Mouse (Mus musculus) CH12.LX (cell line): ENCODE measurements at regions not wholly inside any gene's neighbourhood (a gene's known extent, or its start where the extent isn't known, plus 50 kb on each side); places are given as distances from the start of the nearest gene placed in this dataset.

Source experiments
- DNase-seq: peaks from one replicate; pipeline ENCODE4 v3.0.0-alpha.2; 2013; ENCODE audit errors: extremely low read depth
- H3K27ac ChIP-seq: 2 replicates; pipeline ENCODE4 v1.5.1; 2012; ENCODE audit warnings: low read depth, mild to moderate bottlenecking, control low read depth, moderate library complexity; ENCODE audit not compliant: insufficient read depth
- H3K27me3 ChIP-seq: replicated peaks from 2 replicates; pipeline ENCODE3; 2012; ENCODE audit warnings: inconsistent platforms
- H3K36me3 ChIP-seq, 2 experiments: replicated peaks in 1 of 2; 2 replicates each; pipeline versions ENCODE3 to v1.6.1; 2012; ENCODE audit warnings: inconsistent platforms in 1 of 2, low read length in 1 of 2, mild to moderate bottlenecking in 1 of 2, mixed read lengths in 1 of 2, moderate library complexity in 1 of 2; ENCODE audit not compliant: control insufficient read depth in 1 of 2, insufficient read depth in 1 of 2
- H3K4me1 ChIP-seq, 2 experiments: 2 replicates each; pipeline ENCODE4 v1.6.1; 2012; ENCODE audit warnings: inconsistent platforms in 1 of 2, moderate library complexity in 1 of 2; ENCODE audit not compliant: insufficient read depth in 2 of 2, control insufficient read depth in 1 of 2
- H3K4me2 ChIP-seq: 2 replicates; pipeline ENCODE4 v1.6.1; 2012; ENCODE audit warnings: low read depth, mild to moderate bottlenecking, control low read depth; ENCODE audit not compliant: poor library complexity, insufficient read depth, severe bottlenecking
- H3K4me3 ChIP-seq, 3 experiments: fragments of 150-350 bp in 1 of 3; sonication (generic) in 1 of 3; replicated peaks in 1 of 3; 2 replicates each; pipeline versions ENCODE3 to v1.5.1; 2011 to 2012; ENCODE audit warnings: low read depth in 2 of 3, low read length in 2 of 3, mild to moderate bottlenecking in 2 of 3, moderate library complexity in 2 of 3, control low read depth in 1 of 3, improper control_type of control experiment in 1 of 3, inconsistent platforms in 1 of 3, mixed read lengths in 1 of 3; ENCODE audit not compliant: poor library complexity in 1 of 3
- H3K79me2 ChIP-seq: replicated peaks from 2 replicates; pipeline ENCODE4 v1.6.1; 2012; ENCODE audit warnings: mild to moderate bottlenecking, moderate library complexity; ENCODE audit not compliant: control insufficient read depth, poor library complexity, insufficient read depth, severe bottlenecking; ENCODE audit errors: extremely low read depth
- H3K9ac ChIP-seq: 2 replicates; pipeline ENCODE4 v1.6.1; 2012; ENCODE audit warnings: low read depth, mild to moderate bottlenecking, control low read depth, moderate library complexity; ENCODE audit not compliant: insufficient read depth
- H3K9me3 ChIP-seq: replicated peaks from 2 replicates; pipeline ENCODE3; 2012; ENCODE audit warnings: low read length, inconsistent platforms, mixed read lengths
- BHLHE40 ChIP-seq: IDR thresholded peaks from 2 replicates; pipeline ENCODE4 v1.6.1; 2011; ENCODE audit warnings: mild to moderate bottlenecking, low read depth, low read length, improper control_type of control experiment
- CHD1 ChIP-seq: IDR thresholded peaks from 2 replicates; pipeline ENCODE4 v1.6.1; 2012; ENCODE audit warnings: low read depth, low read length, improper control_type of control experiment, inconsistent platforms
- CHD2 ChIP-seq: IDR thresholded peaks from 2 replicates; pipeline ENCODE4 v1.6.1; 2011; ENCODE audit warnings: low read length, improper control_type of control experiment
- CTCF ChIP-seq, 2 experiments: IDR thresholded peaks in 1 of 2; conservative IDR thresholded peaks in 1 of 2; 2 replicates each; pipeline ENCODE4 v1.5.1; 2011 to 2012; ENCODE audit warnings: low read depth in 2 of 2, low read length in 2 of 2, improper control_type of control experiment in 1 of 2, inconsistent platforms in 1 of 2, mild to moderate bottlenecking in 1 of 2, moderate library complexity in 1 of 2
- E2F4 ChIP-seq: IDR thresholded peaks from 2 replicates; pipeline ENCODE4 v1.6.1; 2011; ENCODE audit warnings: low read depth, low read length, improper control_type of control experiment; ENCODE audit not compliant: insufficient replicate concordance
- ELF1 ChIP-seq: IDR thresholded peaks from 2 replicates; pipeline ENCODE4 v1.6.1; 2014; ENCODE audit warnings: low read depth, mild to moderate bottlenecking, inconsistent platforms, low read length, improper control_type of control experiment
- EP300 ChIP-seq: IDR thresholded peaks from 2 replicates; pipeline ENCODE4 v1.6.1; 2011; ENCODE audit warnings: low read length, improper control_type of control experiment
- ETS1 ChIP-seq: conservative IDR thresholded peaks from 2 replicates; pipeline ENCODE4 v1.6.1; 2012; ENCODE audit warnings: low read depth, mild to moderate bottlenecking, inconsistent platforms, low read length, improper control_type of control experiment, moderate library complexity
- GABPA ChIP-seq: IDR thresholded peaks from 2 replicates; pipeline ENCODE4 v1.6.1; 2012; ENCODE audit warnings: low read depth, low read length, improper control_type of control experiment, inconsistent platforms; ENCODE audit not compliant: insufficient replicate concordance
- HCFC1 ChIP-seq: IDR thresholded peaks from 2 replicates; pipeline ENCODE4 v1.6.1; 2012; ENCODE audit warnings: low read depth, mild to moderate bottlenecking, inconsistent platforms, low read length, improper control_type of control experiment
- IRF4 ChIP-seq: IDR thresholded peaks from 2 replicates; pipeline ENCODE4 v1.6.1; 2014; ENCODE audit warnings: low read depth, mild to moderate bottlenecking, inconsistent platforms, low read length, improper control_type of control experiment
- JUN ChIP-seq: IDR thresholded peaks from 2 replicates; pipeline ENCODE4 v1.6.1; 2011; ENCODE audit warnings: low read depth, mild to moderate bottlenecking, low read length, improper control_type of control experiment, moderate library complexity; ENCODE audit not compliant: insufficient read depth
- JUND ChIP-seq: conservative IDR thresholded peaks from 2 replicates; pipeline ENCODE4 v1.6.1; 2011; ENCODE audit warnings: low read depth, low read length, improper control_type of control experiment
- KAT2A ChIP-seq: IDR thresholded peaks from 2 replicates; pipeline ENCODE4 v1.6.1; 2012; ENCODE audit warnings: low read length, improper control_type of control experiment, inconsistent platforms; ENCODE audit not compliant: insufficient replicate concordance
- MAFK ChIP-seq: IDR thresholded peaks from 2 replicates; pipeline ENCODE4 v1.6.1; 2011; ENCODE audit warnings: low read length, improper control_type of control experiment; ENCODE audit not compliant: insufficient replicate concordance
- MAX ChIP-seq: IDR thresholded peaks from 2 replicates; pipeline ENCODE4 v1.6.1; 2011; ENCODE audit warnings: low read length, improper control_type of control experiment
- MAZ ChIP-seq: IDR thresholded peaks from 2 replicates; pipeline ENCODE4 v1.6.1; 2012; ENCODE audit warnings: low read depth, mild to moderate bottlenecking, inconsistent platforms, low read length, improper control_type of control experiment, moderate library complexity
- MEF2A ChIP-seq: IDR thresholded peaks from 2 replicates; pipeline ENCODE4 v1.6.1; 2014; ENCODE audit warnings: low read depth, mild to moderate bottlenecking, inconsistent platforms, low read length, improper control_type of control experiment, borderline replicate concordance
- MXI1 ChIP-seq: IDR thresholded peaks from 2 replicates; pipeline ENCODE4 v1.6.1; 2011; ENCODE audit warnings: mild to moderate bottlenecking, low read depth, low read length, improper control_type of control experiment
- MYC ChIP-seq: IDR thresholded peaks from 2 replicates; pipeline ENCODE4 v1.6.1; 2011; ENCODE audit warnings: low read depth, mild to moderate bottlenecking, improper control_type of control experiment, low read length
- NELFE ChIP-seq: IDR thresholded peaks from 2 replicates; pipeline ENCODE4 v1.6.1; 2011; ENCODE audit warnings: low read depth, low read length, improper control_type of control experiment
- NRF1 ChIP-seq: IDR thresholded peaks from 2 replicates; pipeline ENCODE4 v1.6.1; 2014; ENCODE audit warnings: low read depth, mild to moderate bottlenecking, inconsistent platforms, low read length, improper control_type of control experiment, moderate library complexity
- PAX5 ChIP-seq: IDR thresholded peaks from 2 replicates; pipeline ENCODE4 v1.6.1; 2012; ENCODE audit warnings: low read length, inconsistent platforms, mixed read lengths
- POLR2A ChIP-seq: IDR thresholded peaks from 2 replicates; pipeline ENCODE4 v1.6.1; 2011; ENCODE audit warnings: low read depth, mild to moderate bottlenecking, improper control_type of control experiment, low read length
- POLR2AphosphoS2 ChIP-seq: IDR thresholded peaks from 2 replicates; pipeline ENCODE4 v1.6.1; 2011; ENCODE audit warnings: low read depth, low read length, improper control_type of control experiment
- RAD21 ChIP-seq: IDR thresholded peaks from 2 replicates; pipeline ENCODE4 v1.6.1; 2011; ENCODE audit warnings: low read depth, mild to moderate bottlenecking, low read length, improper control_type of control experiment, moderate library complexity
- RCOR1 ChIP-seq: conservative IDR thresholded peaks from 2 replicates; pipeline ENCODE4 v1.6.1; 2012; ENCODE audit warnings: low read depth, mild to moderate bottlenecking, inconsistent platforms, low read length, improper control_type of control experiment
- SIN3A ChIP-seq: IDR thresholded peaks from 2 replicates; pipeline ENCODE4 v1.6.1; 2012; ENCODE audit warnings: low read length, improper control_type of control experiment, inconsistent platforms
- SMC3 ChIP-seq: IDR thresholded peaks from 2 replicates; pipeline ENCODE4 v1.6.1; 2011; ENCODE audit warnings: low read depth, low read length, improper control_type of control experiment
- TBP ChIP-seq: conservative IDR thresholded peaks from 2 replicates; pipeline ENCODE4 v1.6.1; 2011; ENCODE audit warnings: low read depth, low read length, improper control_type of control experiment
- TCF12 ChIP-seq: IDR thresholded peaks from 2 replicates; pipeline ENCODE4 v1.6.1; 2014; ENCODE audit warnings: low read depth, mild to moderate bottlenecking, inconsistent platforms, low read length, improper control_type of control experiment
- UBTF ChIP-seq: IDR thresholded peaks from 2 replicates; pipeline ENCODE4 v1.6.1; 2012; ENCODE audit warnings: low read depth, mild to moderate bottlenecking, inconsistent platforms, low read length, improper control_type of control experiment, moderate library complexity
- USF1 ChIP-seq: IDR thresholded peaks from 2 replicates; pipeline ENCODE4 v1.6.1; 2014; ENCODE audit warnings: low read depth, mild to moderate bottlenecking, inconsistent platforms, low read length, improper control_type of control experiment
- USF2 ChIP-seq: conservative IDR thresholded peaks from 2 replicates; pipeline ENCODE4 v1.6.1; 2011; ENCODE audit warnings: low read depth, low read length, improper control_type of control experiment
- ZC3H11A ChIP-seq: IDR thresholded peaks from 2 replicates; pipeline ENCODE4 v1.6.1; 2012; ENCODE audit warnings: low read depth, mild to moderate bottlenecking, inconsistent platforms, low read length, improper control_type of control experiment
- ZKSCAN1 ChIP-seq: IDR thresholded peaks from 2 replicates; pipeline ENCODE4 v1.6.1; 2012; ENCODE audit warnings: low read depth, inconsistent platforms, low read length, improper control_type of control experiment, borderline replicate concordance
- ZMIZ1 ChIP-seq: IDR thresholded peaks from 2 replicates; pipeline ENCODE4 v1.6.1; 2012; ENCODE audit warnings: low read depth, mild to moderate bottlenecking, inconsistent platforms, low read length, improper control_type of control experiment
- ZNF384 ChIP-seq: IDR thresholded peaks from 2 replicates; pipeline ENCODE4 v1.6.1; 2012; ENCODE audit warnings: low read depth, low read length, improper control_type of control experiment, inconsistent platforms
- dilution Hi-C: fragments of 300-500 bp; cut with MboI; formaldehyde crosslinking; loops from 2 replicates; pipeline ENCODE4 v1.14.3; 2020; ENCODE audit warnings: low sequenced_read_pairs; ENCODE audit not compliant: extremely low pct_unique_long_range_greater_than_20kb, extremely low pct_ligation_motif_present
- in situ Hi-C: fragments of 300-500 bp; cut with MboI; formaldehyde crosslinking; loops from 3 replicates; pipeline ENCODE4 v1.14.3; 2019; ENCODE audit warnings: low sequenced_read_pairs, low pct_ligation_motif_present, low pct_unique_long_range_greater_than_20kb, mixed read lengths

DNA sequence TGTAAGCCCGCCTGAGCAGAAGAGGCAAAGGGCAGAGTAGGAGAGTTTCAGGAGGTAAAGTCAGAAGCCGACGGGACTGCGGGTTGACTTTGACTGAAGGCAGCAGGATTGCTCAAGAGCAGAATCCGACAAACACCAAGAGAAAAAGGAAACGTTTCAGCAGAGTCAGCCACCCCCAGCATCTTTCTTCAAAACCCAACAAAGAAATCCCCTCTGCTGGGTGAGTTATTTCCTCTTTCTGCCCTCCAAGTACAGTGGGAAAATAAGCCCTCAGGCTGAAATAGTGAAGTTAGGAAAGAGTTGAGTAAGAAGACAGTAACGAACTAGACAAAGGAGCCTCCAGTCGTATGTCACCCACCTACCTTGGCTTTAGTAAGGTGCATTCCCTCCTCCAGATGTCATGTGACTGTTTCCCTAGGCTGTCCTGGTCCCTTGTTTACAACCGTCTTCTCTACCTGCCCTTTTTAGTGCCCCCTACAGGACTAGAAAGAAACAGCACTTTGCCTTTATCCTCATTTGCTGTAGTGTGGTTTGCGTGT lies 196.9 kb downstream of the Dusp6 start:
- Histone ChIP-seq H3K79me2 (no peaks in the 10 kb centered on the region), H3K4me2 (peak overlapping the region; percentile 89), H3K27me3 (no peaks in the 10 kb centered on the region), H3K9me3 (no peaks in the 10 kb centered on the region), H3K4me1 (peaks cover 2 to 22% of the 10 kb centered on the region in 2 experiments; a peak in 3 of 4 replicates), H3K4me3 (peak overlapping the region in 2 of 3 experiments; percentile 18 to 54), H3K36me3 (no peaks in the 10 kb centered on the region)
- DNase-seq: peak; percentile 80
- dilution Hi-C loops: no loop called here
- no peak for TF ChIP-seq POLR2A
- TF ChIP-seq ZKSCAN1: no peak
- peak; percentile 70 to 91 for TF ChIP-seq CTCF (conservative IDR thresholded peaks at IDR 0.05 in 1 of 2, IDR thresholded peaks at IDR 0.05 in 1 of 2; ENCODE audit: low read depth in 2 of 2, low read length in 2 of 2)
- no peak for TF ChIP-seq HCFC1
- no peak for TF ChIP-seq KAT2A
- no peak for TF ChIP-seq GABPA
- no peak for TF ChIP-seq MEF2A
- no peak for TF ChIP-seq TCF12
- TF ChIP-seq ETS1: no peak
- TF ChIP-seq EP300: no peak
- no peak for TF ChIP-seq PAX5
- no peak for TF ChIP-seq SIN3A
- peak; percentile 56 for TF ChIP-seq USF2
- TF ChIP-seq POLR2AphosphoS2: no peak
- no peak for TF ChIP-seq ZMIZ1
- no peak for TF ChIP-seq E2F4
- no peak for TF ChIP-seq ZNF384
- TF ChIP-seq MAZ: no peak
- TF ChIP-seq SMC3: no peak; the same call in 1 of the 2 replicates
- no peak for TF ChIP-seq NELFE
- no peak for TF ChIP-seq ZC3H11A
- no peak for TF ChIP-seq MAFK
- TF ChIP-seq MAX: no peak
- TF ChIP-seq RCOR1: no peak
- TF ChIP-seq JUND: no peak
- peak; percentile 53 for TF ChIP-seq USF1
- TF ChIP-seq UBTF: no peak
- no peak for TF ChIP-seq TBP
- TF ChIP-seq NRF1: no peak
- no peak for TF ChIP-seq IRF4
- no peak for TF ChIP-seq JUN
- TF ChIP-seq CHD2: no peak
- TF ChIP-seq MYC: no peak
- peak; percentile 15; the same call in 1 of the 2 replicates for TF ChIP-seq ELF1
- peak; percentile 57 for TF ChIP-seq BHLHE40
- TF ChIP-seq RAD21: peak; percentile 41
- TF ChIP-seq MXI1: no peak
- no peak for TF ChIP-seq CHD1
- TF ChIP-seq, all 38 proteins: peak for 6
- in situ Hi-C loops: loop anchor here (25.0 kb wide), 1 partner anchor 273 kb away; no protein-coding TSS in a partner anchor
- Histone ChIP-seq H3K9ac (0 out of 2 replicates have a peak overlapping the region, but pooled peaks have one; percentile 17), H3K27ac (no peak overlapping the region)
